Mouse (Mus musculus) cortical plate, adult 2 months (tissue): ENCODE measurements around the gene AW011738.

Source experiments
- CTCF ChIP-seq: fragments of 200-500 bp; IDR thresholded peaks from 2 replicates; pipeline ENCODE4 v1.5.1; 2011; ENCODE audit warnings: mild to moderate bottlenecking, control low read depth, low read length; ENCODE audit not compliant: insufficient read depth; ENCODE audit errors: extremely low read depth
- POLR2A ChIP-seq: fragments of 200-500 bp; IDR thresholded peaks from 2 replicates; pipeline ENCODE4 v1.6.1; 2011; ENCODE audit warnings: mild to moderate bottlenecking, low read length, control low read depth; ENCODE audit not compliant: insufficient read depth; ENCODE audit errors: extremely low read depth

DNA sequence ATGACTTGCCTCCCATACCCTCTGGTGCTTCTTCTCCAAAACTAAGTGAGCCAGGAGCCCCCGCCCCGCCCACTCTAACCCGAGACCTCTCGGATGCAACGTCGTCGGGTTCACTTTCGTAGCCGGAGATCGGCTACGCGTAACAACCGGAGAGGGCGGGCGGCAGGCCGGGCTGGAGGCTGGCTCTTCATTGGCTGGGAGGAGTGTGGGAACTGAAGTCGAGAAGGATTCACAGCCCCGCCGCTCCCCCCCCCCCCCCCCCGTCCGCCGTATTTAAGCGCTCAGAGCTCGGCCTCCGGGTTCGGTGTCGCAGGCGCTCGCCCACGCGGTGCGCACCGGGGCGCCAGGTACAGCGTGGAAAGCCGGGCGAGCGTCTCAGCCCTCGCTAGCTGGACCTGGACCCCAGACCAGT, at the start of gene AW011738:
- TF ChIP-seq POLR2A (0 out of 2 replicates have a peak, but pooled peaks have one; percentile 34), CTCF (no peak)
